Mouse (Mus musculus) spleen, adult 12 weeks (tissue): ENCODE results near the gene Rps6ka3.

ENCODE experiments used
- DNase-seq: peaks from one replicate; pipeline ENCODE4 v3.0.0; 2022; ENCODE audit warnings: low spot score

The Rps6ka3 gene

DNA sequence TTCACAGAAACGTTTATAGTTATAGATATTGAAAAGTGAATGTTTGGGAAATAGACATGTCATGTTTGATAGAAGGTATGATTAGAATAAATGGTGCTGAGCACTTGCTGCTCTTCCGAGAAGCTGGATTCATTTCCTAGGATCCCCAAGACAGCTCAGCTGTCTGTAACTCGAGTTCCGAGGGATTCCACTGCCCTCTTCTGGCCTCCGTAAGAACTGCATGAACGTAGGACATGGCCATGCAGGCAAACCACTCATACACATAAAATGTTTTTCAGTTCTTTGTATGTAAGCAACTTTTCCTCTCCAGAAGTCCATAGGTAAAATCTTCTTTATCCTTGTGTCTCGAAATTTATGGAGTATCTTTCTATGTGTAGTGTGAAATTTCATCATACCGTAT lies 111.2 kb downstream of the Rps6ka3 start:
- DNase-seq, result peak; percentile 26

DNA sequence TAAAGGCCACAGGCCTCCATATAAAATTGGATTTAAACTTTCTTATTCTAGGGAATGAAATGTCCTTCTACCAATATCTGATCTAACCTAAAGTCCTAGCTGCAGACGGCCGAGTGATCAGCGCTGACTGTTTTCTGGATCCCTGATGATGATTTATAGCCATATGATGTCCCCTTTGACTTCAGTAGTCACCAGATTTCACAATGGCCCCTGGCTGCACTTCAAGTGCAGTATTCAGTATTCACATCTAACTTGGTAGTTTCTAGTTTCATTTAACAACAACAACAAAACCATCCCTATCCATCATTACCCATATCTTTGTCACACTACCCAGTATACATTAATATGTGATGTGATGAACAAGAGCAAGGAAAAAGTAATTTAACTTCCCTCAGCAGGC lies 154.4 kb downstream of the Rps6ka3 start:
- no peak for DNase-seq

GRCm38 (mm10) chrX:159371831-159372752 lies 162.0 kb downstream of the Rps6ka3 start, which contains the start of gene Eif1ax:
Gene Eif1ax (plus strand): TSS chrX:159372178.
- DNase-seq, result peak; percentile 60

DNA sequence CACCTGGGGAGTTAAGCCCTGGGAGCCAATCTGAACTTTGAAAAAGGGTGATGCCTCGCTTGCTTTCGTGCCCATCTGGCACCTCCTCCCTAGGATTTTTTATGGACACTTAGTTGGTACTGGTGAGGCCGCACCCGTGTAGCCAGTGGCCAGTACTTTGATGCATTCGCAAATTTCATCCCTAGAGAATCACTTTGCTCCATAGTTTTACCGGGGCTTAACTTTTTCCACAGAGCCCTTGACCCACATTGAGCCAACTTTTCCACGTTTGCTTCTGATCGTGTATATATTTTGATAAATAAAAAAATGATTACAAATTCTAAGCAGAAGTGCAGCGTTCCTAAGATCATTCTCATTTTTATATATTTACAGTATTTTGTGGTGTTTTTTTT lies 162.6 kb downstream of the Rps6ka3 start:
- DNase-seq, result no peak

- no peak for DNase-seq
Observed at GRCm38 (mm10) chrX:159387105-159387504, 177.0 kb downstream of the Rps6ka3 start.

DNA sequence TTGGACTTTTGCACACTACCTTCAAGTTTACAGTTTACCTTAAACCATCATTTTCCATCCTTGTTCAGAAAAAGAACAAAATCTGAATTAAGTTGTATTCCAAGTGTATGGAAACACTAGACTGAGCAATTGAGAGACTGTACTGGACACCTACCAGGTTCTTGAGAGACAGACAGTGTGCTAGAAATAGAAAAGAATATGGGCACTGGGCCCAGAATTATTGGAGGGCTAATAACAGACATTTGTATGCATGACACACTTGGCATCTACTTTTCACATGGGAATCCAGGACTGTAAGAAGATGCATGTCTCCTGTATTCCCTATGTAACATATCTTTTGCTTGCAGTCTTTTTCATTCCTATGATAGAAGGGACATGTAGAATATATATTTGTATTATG lies 178.8 kb downstream of the Rps6ka3 start:
- no peak for DNase-seq

GRCm38 (mm10) chrX:159390347-159390962 lies 180.3 kb downstream of the Rps6ka3 start:
- DNase-seq, result no peak

GRCm38 (mm10) chrX:159391239-159391638 lies 181.1 kb downstream of the Rps6ka3 start:
- DNase-seq, result no peak

GRCm38 (mm10) chrX:159409253-159409652 lies 199.1 kb downstream of the Rps6ka3 start:
- no peak for DNase-seq

DNA sequence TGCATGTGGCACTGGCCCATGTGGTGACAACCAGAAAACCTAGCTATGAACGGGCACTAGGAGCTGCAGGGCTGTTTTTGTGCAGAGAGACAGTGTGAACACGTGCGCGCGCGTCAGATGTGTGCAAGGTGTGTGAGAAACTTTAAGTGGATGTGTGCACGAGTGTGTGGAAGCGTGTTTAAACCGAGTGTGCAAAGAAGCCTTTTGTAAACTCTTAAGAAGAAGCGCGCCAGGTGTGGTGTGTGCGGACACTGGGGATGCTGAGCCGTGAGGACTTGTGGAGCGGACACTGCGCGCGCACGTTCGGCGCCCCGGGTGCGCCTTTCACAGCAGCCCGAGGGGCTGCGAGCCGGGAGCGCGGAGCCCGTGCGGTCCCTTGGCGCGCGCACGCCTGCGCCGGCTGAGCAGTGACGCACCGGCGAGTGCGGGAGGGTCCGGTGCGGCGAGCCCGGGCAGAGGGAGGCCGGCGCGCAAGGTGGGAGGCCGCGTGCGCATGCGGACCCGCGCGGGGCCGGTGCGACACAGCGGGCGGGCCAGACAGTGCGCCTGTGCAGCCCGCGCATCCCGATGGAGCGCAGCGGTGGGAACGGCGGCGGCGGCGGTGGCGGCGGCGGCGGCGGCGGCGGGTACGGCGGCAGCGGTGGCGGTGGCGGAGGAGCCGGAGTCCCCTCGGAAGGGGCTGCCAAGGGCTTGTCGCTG lies 204.2 kb downstream of the Rps6ka3 start, which contains the start of gene Map7d2:
Gene Map7d2, plus strand, starts transcription at position 443 of the 699 bp plus-strand sequence.
- no peak for DNase-seq

DNA sequence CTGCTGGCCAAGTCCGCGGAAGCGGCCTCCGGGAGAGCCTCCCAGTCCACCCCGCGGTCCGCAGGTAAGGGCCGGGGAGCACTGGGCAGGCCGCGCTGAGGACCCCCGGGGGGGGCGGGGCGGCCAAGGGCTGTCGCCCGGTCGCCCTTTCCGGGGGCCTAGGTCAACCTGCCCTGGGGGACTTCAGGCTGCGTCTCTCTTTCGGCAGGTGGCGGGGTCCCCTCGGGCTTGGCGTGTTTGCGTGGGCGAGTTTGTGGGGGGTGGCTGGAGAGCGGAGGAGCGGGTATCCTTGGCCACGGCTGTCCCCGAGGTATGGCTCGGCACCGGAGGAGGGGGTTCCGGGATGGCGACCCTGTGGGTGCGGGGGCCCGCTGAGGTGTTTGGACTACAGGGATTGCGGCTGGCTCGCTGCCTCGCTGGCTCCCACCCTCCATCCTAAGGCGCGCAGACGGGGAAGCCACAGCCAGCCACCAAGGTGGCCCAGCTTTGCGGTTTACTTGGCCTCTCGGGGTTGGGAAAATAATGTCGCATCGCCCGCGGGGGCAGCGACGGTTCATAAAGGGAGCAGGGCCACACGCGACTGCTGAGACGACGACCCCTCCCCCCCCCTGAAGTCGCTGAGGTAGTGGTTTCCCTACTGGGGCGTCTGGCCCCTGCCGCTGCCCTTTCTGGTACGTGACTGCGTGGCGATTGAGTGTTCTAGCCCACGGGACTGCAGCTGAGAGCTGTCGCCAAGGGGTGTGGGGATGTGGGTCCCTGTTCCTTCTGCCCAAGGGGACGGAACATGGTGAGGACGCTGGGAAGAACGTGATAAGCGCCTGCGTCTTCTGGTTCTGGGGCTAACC lies 204.9 kb downstream of the Rps6ka3 start:
- DNase-seq, result no peak
